Mouse (Mus musculus): Measurements from ENCODE around the gene Avpr2.

Gene Avpr2

DNA sequence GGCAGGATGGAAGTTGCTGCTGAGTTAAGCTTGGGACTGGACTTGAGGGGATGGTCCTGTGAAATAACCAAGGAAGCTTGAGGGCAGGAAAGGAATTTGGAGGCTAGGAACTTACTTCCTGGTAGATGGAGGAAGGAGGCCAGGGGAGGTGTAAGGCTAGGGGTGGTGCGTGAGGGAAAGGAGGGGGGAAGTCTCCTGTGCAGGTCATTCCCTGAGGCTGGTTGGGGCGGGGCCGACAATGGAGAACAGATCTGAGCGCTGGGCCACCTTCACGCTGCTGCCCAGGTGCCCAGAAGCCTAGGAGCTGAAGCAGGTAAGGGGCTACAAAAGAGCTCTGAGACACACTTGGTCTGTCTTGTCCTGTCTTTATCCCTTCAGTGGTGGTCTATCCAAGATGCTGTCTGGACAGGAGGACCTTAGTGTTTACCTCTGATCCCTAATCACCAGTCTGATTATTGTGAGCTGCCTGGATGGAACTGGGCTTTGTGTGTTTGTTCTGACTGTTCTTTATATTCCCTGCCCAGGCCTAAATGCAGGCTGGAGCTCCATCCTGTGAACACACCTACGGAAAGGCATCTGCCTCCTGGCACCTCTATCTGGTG, at the start of gene Avpr2:
Avpr2 (plus strand) TSS at position 552 of the 602 bp plus-strand sequence.
- DNase-seq = no peak

DNA sequence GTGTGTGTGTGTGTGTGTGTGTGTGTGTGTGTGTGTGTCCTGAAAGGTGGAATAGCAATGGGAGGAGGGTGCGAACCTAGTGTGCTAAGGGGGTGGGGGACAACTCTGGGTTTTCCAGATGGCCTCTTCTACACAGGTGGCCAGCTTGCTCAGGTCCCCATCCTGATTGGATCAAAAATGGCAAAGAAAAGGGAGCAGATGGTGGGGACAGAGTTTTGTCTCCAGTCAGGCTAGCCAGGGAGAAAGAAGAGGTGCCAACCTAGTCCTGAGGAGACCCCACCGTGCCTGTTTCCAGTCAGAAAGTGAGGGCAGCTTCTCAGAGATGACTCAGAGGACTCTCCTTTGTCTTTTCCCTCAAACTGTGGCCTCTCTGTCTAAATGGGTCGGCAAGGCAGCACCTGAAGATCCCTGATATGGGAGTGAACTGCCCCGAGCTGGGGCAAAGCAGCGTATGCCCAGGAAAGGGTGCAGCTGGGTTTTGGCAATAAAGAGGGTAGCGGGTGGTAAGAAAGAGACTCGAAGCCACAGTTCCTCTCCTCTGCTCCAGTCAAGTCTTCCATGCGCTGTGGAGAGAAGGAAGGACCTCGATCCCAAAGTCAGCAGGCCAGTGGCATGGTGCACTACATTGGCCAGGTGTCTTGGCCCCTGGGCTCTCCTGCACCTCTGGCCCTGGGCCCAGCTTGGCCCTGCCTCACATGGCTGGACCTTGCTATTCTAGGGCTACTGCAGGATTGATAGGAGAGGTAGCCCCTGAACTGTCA, 37.4 kb upstream of the Avpr2 start:
- DNase-seq = no peak

DNA sequence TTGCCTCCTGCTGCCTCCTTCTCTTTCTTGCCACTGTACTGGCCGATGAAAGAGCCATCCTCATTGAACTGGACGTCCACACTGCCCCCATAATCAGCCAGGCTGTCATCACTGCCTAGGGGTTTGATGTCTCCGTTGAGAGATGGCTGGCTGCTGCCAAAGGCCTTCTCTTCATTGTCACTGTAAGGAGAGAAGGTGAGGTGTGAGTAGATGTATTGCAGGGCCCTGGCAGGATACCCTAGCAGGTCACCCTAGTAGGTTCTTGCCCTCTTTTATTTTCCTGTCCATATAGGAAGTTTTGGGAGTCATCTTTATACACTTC, 36.9 kb upstream of the Avpr2 start:
- DNase-seq = no peak

DNA sequence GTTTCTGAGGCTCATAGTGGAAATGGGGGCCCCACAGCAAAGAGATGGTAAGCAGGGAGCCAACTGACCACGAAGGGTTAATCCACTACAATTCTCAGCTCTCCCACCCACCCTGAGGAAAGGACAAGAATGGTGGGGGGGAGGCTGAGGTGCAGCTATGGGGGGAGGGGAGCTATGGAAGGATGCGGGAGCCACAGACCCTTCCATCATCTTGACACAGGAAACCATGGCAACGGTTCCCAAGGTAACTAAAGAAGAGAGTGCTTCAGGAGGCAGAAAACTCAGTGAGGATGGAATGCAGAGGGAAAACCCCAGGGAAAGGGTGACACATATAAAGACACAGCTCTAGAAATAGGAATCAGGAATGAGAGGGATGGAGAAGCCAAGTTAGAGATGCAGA, 27.2 kb upstream of the Avpr2 start:
- DNase-seq = no peak

DNA sequence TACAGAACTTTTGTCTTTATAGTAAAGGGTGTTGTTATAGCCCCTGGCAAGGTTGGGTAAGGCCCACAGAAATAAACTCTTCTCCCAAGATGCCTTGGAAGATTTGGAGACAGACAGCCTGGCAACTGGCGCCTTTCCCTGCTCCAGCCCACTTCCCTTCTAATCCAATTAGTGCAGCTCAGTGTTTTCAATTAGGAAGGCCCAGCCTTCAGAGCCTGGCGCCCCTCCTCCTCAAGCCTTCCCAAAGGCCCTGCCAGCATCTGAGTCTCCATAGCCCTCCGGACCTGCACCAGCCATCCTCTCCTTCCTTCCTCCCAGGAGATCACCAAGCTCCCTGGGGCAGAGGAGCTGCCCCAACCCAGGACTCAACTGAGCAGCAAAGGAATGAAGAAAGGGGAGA, 24.6 kb upstream of the Avpr2 start:
- no peak for DNase-seq

DNA sequence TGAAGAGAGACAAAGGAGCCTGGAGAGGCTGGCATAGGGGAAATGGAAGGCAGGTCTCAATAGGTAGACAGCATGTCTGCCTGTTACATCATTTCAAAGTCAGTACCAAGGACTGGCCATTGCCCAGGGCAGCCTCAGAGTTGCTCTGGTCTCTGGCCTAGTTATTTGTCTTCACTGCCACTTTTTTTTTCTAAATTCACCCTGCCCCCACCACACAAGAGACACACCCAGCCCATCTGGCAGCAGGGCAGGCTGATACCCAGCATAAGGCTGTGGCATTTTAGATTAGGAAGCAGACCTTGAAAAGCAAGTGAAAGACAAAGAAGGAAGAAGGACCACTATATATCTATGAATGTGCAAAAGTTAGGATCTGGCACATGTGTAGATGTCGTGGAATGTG, 24.1 kb upstream of the Avpr2 start:
- DNase-seq = no peak

DNA sequence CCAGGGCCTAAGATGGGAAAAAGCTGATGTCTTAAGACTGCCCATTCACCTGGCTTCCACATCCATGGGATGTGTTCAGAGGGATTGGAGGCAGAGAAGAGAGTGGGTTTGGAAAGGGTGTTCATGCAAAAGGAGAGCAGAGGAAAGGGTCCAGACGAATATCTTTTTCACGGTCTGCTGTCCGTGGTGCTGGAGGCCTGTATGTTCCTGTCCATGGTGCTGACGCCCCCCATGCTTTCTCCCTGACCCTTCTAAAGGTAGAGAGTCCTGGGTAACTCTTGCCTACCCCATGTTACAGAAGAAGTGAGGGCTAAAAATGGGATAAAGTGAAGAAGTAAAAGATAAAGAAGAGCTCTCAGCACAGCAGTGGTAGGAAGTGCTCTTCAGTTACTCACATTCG, 22.6 kb upstream of the Avpr2 start:
- peak; percentile 37 for DNase-seq

GRCm38 (mm10) chrX:73871474-73871873, 20.4 kb upstream of the Avpr2 start:
- DNase-seq = no peak

- DNase-seq = no peak
Observed at GRCm38 (mm10) chrX:73871956-73872355, 19.9 kb upstream of the Avpr2 start.

- no peak for DNase-seq
Observed at GRCm38 (mm10) chrX:73875881-73876280, 16.0 kb upstream of the Avpr2 start.

GRCm38 (mm10) chrX:73877014-73877413, 14.9 kb upstream of the Avpr2 start:
- no peak for DNase-seq

- peak; percentile 45 for DNase-seq
Observed at GRCm38 (mm10) chrX:73880194-73881035, 11.5 kb upstream of the Avpr2 start.

DNA sequence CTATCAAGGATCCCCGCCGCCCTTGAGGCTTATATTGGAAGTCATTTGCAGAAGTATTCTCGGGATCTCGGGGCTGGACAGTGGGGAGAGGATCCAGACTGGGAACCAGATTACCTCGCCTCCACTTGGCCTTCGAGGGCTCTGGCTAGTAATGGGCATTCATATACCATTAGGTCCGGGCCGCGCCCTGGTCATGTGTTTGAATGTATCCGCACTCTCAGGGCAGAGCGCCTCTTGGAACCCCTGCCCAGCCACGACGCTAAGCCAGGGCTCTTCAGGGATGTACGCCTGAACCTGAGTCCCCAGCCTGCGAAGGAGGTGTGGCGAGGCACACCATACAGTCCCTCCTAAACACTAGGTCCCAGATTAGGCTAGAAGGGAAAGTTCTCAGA, 10.9 kb upstream of the Avpr2 start:
- no peak for DNase-seq

- no peak for DNase-seq
Observed at GRCm38 (mm10) chrX:73881463-73881862, 10.4 kb upstream of the Avpr2 start.

DNA sequence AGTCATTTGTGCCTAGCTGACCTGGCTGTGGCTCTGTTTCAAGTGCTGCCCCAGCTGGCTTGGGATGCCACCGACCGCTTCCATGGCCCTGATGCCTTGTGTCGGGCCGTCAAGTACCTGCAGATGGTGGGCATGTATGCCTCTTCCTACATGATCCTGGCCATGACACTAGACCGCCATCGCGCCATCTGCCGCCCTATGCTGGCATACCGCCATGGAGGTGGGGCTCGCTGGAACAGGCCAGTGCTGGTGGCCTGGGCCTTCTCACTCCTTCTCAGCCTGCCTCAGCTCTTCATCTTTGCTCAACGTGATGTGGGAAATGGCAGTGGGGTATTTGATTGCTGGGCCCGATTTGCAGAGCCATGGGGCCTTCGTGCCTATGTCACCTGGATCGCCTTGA, 931 bp downstream of the Avpr2 start:
- DNase-seq = no peak

- DNase-seq = peak; percentile 45
Observed at GRCm38 (mm10) chrX:73895719-73896118, 3.8 kb downstream of the Avpr2 start, which contains the start of gene L1cam. TSS of gene L1cam (minus strand) at chrX:73896105.

DNA sequence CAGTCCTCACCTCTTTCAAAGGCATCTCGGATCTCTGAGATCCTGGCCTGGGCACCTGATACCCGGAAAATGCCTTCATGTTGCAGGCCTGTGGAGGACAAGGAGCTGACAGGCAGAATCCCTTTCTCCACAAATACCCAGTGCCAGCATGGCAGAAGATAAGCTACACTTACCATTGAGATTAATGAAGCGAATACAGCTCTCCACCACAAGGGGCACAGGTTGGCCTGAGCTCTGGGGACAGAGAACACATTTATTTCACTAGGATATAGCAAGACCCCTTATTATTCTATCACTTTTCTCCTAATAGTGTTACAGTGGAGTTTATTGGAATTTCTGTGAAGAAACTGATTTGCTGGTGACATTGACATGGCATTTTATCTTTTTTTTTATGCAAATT, 6.1 kb downstream of the Avpr2 start:
- DNase-seq = no peak

DNA sequence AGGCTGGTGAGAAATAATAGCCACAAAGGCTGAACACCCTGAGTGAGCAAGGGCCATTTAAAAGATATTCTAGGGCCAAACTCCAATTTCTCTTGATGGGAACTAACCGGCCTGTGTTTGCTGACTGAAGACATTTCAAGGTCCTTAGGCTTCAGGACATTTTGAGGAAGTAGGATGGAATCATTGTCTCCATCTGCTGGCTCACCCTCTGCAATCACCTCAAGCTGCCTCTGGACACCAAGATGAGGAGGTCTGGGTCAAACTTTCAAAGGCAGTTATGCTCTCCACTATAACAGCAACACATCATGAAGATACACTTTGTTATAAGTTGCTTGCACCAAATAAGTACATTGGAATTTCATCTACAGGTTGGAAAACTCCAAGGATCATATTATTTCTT, 18.1 kb downstream of the Avpr2 start:
- DNase-seq = no peak

DNA sequence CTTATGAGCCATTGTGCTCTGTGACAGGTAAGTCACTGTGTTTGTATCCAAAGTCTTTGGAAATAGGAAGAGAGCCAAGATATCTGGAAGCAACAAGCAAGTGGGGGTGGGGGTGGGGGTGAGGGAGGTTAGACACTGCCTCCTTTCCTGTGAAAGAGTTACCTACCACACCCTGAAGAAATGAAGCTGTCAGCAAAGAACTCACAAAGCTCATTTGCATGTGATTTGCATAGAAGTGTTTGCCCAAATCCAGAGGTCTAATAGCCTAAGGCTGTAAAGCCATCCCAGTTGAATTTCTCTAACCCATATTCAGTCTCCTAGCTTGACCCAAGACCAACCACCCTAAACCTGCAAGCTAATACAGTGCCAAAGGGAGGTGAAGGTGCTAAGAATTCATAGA, 18.5 kb downstream of the Avpr2 start:
- no peak for DNase-seq

DNA sequence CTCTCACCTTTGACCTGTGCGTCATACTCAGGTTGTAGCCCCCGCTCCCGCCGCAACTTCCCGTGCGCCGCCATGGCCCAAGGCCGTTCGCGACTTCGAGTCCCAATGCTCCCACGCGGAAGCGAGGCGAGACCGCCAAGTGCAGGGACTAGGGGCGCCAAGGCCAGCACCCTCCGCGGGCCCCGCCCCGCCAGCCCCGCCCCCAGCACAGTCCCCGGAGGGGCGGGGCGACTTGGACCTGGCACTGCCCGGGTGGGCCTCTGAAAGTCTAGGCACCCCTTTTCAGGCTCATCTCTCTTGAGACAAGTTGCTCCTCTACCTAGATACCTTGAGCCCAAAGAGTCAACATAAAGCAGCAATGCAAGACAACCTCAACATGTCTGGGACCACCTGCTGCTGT, 19.3 kb downstream of the Avpr2 start:
- DNase-seq = peak; percentile 6

- DNase-seq = no peak
Observed at GRCm38 (mm10) chrX:73911588-73911987, 19.7 kb downstream of the Avpr2 start.

- peak; percentile 96 for DNase-seq
Observed at GRCm38 (mm10) chrX:73914827-73915703, 23.2 kb downstream of the Avpr2 start.

DNA sequence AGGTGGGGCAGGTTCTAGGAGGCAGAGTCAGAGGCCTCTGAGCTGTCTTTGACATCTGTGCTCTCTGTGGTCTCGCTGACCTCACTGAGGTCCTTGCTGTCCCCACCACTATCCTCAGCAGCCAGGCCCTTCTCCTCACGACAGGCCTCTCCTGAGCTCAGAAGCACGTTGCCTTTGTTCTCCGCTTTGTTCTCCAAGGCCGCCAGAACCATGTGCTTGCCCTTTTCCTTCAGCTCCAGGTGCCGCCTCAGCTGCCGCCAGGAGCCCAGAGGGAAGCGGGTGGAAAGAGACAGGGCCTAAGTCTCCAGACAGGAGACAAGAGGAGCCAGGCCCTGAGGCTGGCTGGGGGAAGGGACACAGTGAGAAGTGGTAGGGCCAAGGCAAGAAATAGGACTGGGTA, 25.0 kb downstream of the Avpr2 start:
- no peak for DNase-seq

Data from lung, postnatal 10 days (tissue).